Mouse (Mus musculus): ENCODE measurements around the gene Olfr872. TPM values are rescaled to one million over a fixed set of nuclear protein-coding genes. Genes with fewer than 3 reads are reported as not detected.
"Not testable (repeated sequence)": the region's sequence is repeated elsewhere in the genome, so short reads cannot be mapped to it uniquely, and the experiment has no call there.

Olfr872 gene
- total and polyA plus RNA-seq, 2 experiments from 2014 or later = not detected

DNA sequence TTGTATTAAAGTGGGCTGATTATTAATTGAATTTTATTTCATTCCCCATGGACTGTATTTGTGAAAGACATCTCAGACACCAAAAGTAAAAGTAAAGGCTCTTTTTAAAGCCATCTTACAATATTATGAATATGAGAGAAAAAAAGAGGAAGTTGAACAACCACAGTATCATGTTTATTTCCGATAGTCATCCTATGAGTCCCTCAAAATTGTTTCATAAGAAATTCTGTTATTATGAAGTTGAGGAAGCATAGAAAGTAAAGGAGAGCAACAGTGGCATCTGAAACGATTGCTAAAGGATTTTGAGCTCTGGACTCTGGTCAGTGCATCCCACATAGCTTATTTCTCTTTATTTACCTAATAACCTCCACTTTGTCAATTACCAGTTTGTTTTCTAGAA lies 459 bp downstream of the Olfr872 start:
- H3K9ac ChIP-seq (replicated peaks; ENCODE audit: low read length, poor library complexity, severe bottlenecking) = no peak overlapping the region
- TF ChIP-seq CTCF (IDR thresholded peaks at IDR 0.05) = no peak
- 66% methylated on average over 2 of the region's 2 CpGs for WGBS
- DNase-seq (ENCODE audit: low spot score) (no peak), ATAC-seq (ENCODE audit: low FRiP score) (no peak)
- no peak overlapping the region for H3K4me3 ChIP-seq (ENCODE audit: low read depth, low read length)
- no peak overlapping the region for H3K4me2 ChIP-seq (ENCODE audit: low read depth, low read length, poor library complexity, severe bottlenecking)
- H3K27ac ChIP-seq (ENCODE audit: low read depth, low read length) = no peak overlapping the region
- no peaks in the 10 kb centered on the region; the same call in 1 of the 2 replicates for H3K9me3 ChIP-seq (ENCODE audit: low read length)
- H3K27me3 ChIP-seq (ENCODE audit: insufficient read depth, low read length) = no peaks in the 10 kb centered on the region
- no peaks in the 10 kb centered on the region for H3K36me3 ChIP-seq (ENCODE audit: insufficient read depth, low read length)
- H3K4me1 ChIP-seq (ENCODE audit: insufficient read depth, low read length) = no peaks in the 10 kb centered on the region

DNA sequence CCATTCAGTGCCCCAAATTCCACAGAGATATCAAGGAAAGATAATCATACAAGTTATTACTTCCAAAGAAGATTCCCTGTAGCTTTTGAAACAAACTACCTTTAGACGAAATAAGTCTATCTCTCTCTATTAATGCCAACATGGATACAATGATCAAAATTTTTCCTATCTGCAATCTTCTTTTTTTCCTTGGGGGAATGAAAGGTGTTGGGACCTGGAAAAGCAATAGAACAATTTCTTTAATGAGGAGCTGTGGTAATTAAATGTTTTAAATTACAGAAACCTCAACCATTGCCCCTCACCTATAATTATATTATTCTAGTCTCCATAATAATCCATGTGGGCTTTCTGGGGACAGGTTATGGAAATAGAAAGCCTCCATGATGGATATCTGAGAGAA lies 45.1 kb downstream of the Olfr872 start, which contains the start of gene Olfr39:
TSS of gene Olfr39 (plus strand) at position 301 of the 400 bp plus-strand sequence.
- Histone ChIP-seq H3K27ac (ENCODE audit: low read depth, low read length) (no peak within 1 kb of the TSS), H3K9me3 (ENCODE audit: low read length) (no peaks in the 10 kb centered on the region)
- WGBS = 77% methylated on average over 1 of the region's 1 CpGs

DNA sequence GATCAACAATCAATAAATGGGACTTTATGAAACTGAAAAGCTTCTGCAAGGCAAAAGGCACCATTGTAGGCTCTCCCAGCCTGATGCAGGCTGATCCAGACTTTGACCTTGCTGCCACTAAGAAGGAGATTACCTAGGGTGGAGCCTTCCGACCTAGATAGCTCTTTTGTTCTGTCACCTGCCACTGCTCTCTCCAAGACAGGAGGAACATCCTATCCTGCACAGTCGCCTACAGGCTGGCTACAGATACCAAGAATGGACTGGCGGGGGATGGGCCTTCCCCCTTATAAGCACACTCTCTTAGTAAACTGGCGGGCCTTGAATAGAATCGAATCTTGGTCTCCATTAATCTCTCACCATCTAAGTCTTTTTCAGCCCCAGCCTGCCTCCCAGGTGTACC lies 58.6 kb downstream of the Olfr872 start:
- H3K27me3 ChIP-seq (ENCODE audit: insufficient read depth, low read length); DNase-seq (ENCODE audit: low spot score); H3K4me2 ChIP-seq (ENCODE audit: low read depth, low read length, poor library complexity, severe bottlenecking); H3K27ac ChIP-seq (ENCODE audit: low read depth, low read length); ATAC-seq (ENCODE audit: low FRiP score); H3K9me3 ChIP-seq (ENCODE audit: low read length); H3K4me3 ChIP-seq (ENCODE audit: low read depth, low read length); H3K9ac ChIP-seq (replicated peaks; ENCODE audit: low read length, poor library complexity, severe bottlenecking); H3K36me3 ChIP-seq (ENCODE audit: insufficient read depth, low read length); H3K4me1 ChIP-seq (ENCODE audit: insufficient read depth, low read length): not testable (repeated sequence)
- WGBS = 86% methylated on average over 5 of the region's 5 CpGs

More for the DNA sequence above, 45.1 kb downstream of the Olfr872 start, which contains the start of gene Olfr39:
- no peaks in the 10 kb centered on the region for H3K36me3 ChIP-seq (ENCODE audit: insufficient read depth, low read length)
- no peak for TF ChIP-seq CTCF (IDR thresholded peaks at IDR 0.05)
- H3K4me1 ChIP-seq (ENCODE audit: insufficient read depth, low read length) = no peaks in the 10 kb centered on the region
- DNase-seq (ENCODE audit: low spot score) (no peak), ATAC-seq (ENCODE audit: low FRiP score) (no peak)
- H3K9ac ChIP-seq (replicated peaks; ENCODE audit: low read length, poor library complexity, severe bottlenecking) = no peak within 1 kb of the TSS
- H3K4me2 ChIP-seq (ENCODE audit: low read depth, low read length, poor library complexity, severe bottlenecking) = no peak within 1 kb of the TSS
- H3K27me3 ChIP-seq (ENCODE audit: insufficient read depth, low read length) = no peaks in the 10 kb centered on the region
- no peak within 1 kb of the TSS for H3K4me3 ChIP-seq (ENCODE audit: low read depth, low read length)

DNA sequence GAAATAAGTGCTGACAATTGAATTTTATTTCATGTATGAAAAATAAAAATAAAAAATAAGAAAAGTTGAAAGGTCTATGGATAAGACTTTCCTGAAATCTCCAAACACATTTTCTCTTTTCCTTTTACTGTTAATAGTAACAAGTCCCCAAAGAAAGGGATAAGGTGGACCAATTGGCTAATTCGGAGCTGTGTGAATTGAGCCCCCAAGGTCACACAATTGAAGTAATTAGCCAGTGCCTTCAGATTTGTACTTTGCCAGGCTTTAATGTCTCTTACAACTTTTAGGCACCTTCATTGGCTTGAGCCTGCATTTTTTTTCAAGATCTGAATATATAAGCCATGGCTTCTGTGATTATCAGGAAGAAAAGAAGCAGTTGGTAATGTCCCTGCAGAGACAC lies 61.3 kb downstream of the Olfr872 start, which contains the start of gene Olfr873:
TSS of gene Olfr873 (plus strand) at position 301 of the 400 bp plus-strand sequence.
- Histone ChIP-seq H3K4me2 (ENCODE audit: low read depth, low read length, poor library complexity, severe bottlenecking) (no peak within 1 kb of the TSS), H3K27ac (ENCODE audit: low read depth, low read length) (no peak within 1 kb of the TSS), H3K4me1 (ENCODE audit: insufficient read depth, low read length) (no peaks in the 10 kb centered on the region), H3K9ac (replicated peaks; ENCODE audit: low read length, poor library complexity, severe bottlenecking) (no peak within 1 kb of the TSS), H3K4me3 (ENCODE audit: low read depth, low read length) (no peak within 1 kb of the TSS), H3K9me3 (ENCODE audit: low read length) (0 out of 2 replicates have a peak, but pooled peaks cover 4% of the 10 kb centered on the region), H3K36me3 (ENCODE audit: insufficient read depth, low read length) (no peaks in the 10 kb centered on the region), H3K27me3 (ENCODE audit: insufficient read depth, low read length) (no peaks in the 10 kb centered on the region)
- no peak for ATAC-seq (ENCODE audit: low FRiP score)
- WGBS = 77% methylated on average over 1 of the region's 1 CpGs
- DNase-seq (ENCODE audit: low spot score) = no peak
- TF ChIP-seq CTCF (IDR thresholded peaks at IDR 0.05) = no peak

Other genes with a start within 250 kb of the Olfr872 start
- not detected in 2 replicates for gene Olfr866, start 209.1 kb upstream of the Olfr872 start, total RNA-seq (2014; rRNA removed)
- gene Olfr866, start 209.1 kb upstream of the Olfr872 start, polyA plus RNA-seq (2015; fragmentation: Nextera tagmentation; extraction: Ambion mirVana) = not detected in 2 replicates
- not detected in 2 replicates for gene Olfr867, start 179.6 kb upstream of the Olfr872 start, total RNA-seq (2014; rRNA removed)
- not detected in 2 replicates for gene Olfr867, start 179.6 kb upstream of the Olfr872 start, polyA plus RNA-seq (2015; fragmentation: Nextera tagmentation; extraction: Ambion mirVana)
- gene Olfr868, start 138.5 kb upstream of the Olfr872 start, total RNA-seq (2014; rRNA removed) = not detected in 2 replicates
- not detected in 2 replicates for gene Olfr868, start 138.5 kb upstream of the Olfr872 start, polyA plus RNA-seq (2015; fragmentation: Nextera tagmentation; extraction: Ambion mirVana)
- gene Olfr869, start 108.1 kb upstream of the Olfr872 start, total RNA-seq (2014; rRNA removed) = not detected in 2 replicates
- not detected in 2 replicates for gene Olfr869, start 108.1 kb upstream of the Olfr872 start, polyA plus RNA-seq (2015; fragmentation: Nextera tagmentation; extraction: Ambion mirVana)
- gene Olfr870, start 63.1 kb upstream of the Olfr872 start, total RNA-seq (2014; rRNA removed) = not detected in 2 replicates
- gene Olfr870, start 63.1 kb upstream of the Olfr872 start, polyA plus RNA-seq (2015; fragmentation: Nextera tagmentation; extraction: Ambion mirVana) = not detected in 2 replicates
- not detected in 2 replicates for gene Olfr871, start 24.9 kb upstream of the Olfr872 start, total RNA-seq (2014; rRNA removed)
- gene Olfr871, start 24.9 kb upstream of the Olfr872 start, polyA plus RNA-seq (2015; fragmentation: Nextera tagmentation; extraction: Ambion mirVana) = not detected in 2 replicates
- gene Olfr39, start 45.2 kb downstream of the Olfr872 start, total RNA-seq (2014; rRNA removed) = not detected in 2 replicates
- not detected in 2 replicates for gene Olfr39, start 45.2 kb downstream of the Olfr872 start, polyA plus RNA-seq (2015; fragmentation: Nextera tagmentation; extraction: Ambion mirVana)
- gene Olfr873, start 61.4 kb downstream of the Olfr872 start, total RNA-seq (2014; rRNA removed) = not detected in 2 replicates
- not detected in 2 replicates for gene Olfr873, start 61.4 kb downstream of the Olfr872 start, polyA plus RNA-seq (2015; fragmentation: Nextera tagmentation; extraction: Ambion mirVana)
- not detected in 2 replicates for gene Olfr18, start 99.0 kb downstream of the Olfr872 start, total RNA-seq (2014; rRNA removed)
- 0.11 TPM in 1 of 2 replicates, not detected in the other for gene Olfr18, start 99.0 kb downstream of the Olfr872 start, polyA plus RNA-seq (2015; fragmentation: Nextera tagmentation; extraction: Ambion mirVana)
- gene Zfp560, start 148.1 kb downstream of the Olfr872 start, total RNA-seq (2014; rRNA removed) = 23.6 and 45.2 TPM in 2 replicates
- gene Zfp560, start 148.1 kb downstream of the Olfr872 start, polyA plus RNA-seq (2015; fragmentation: Nextera tagmentation; extraction: Ambion mirVana) = 73.4 and 73.6 TPM in 2 replicates
- gene Zfp26, start 223.0 kb downstream of the Olfr872 start, total RNA-seq (2014; rRNA removed) = 20.5 and 31.2 TPM in 2 replicates
- 7.6 and 9.3 TPM in 2 replicates for gene Zfp26, start 223.0 kb downstream of the Olfr872 start, polyA plus RNA-seq (2015; fragmentation: Nextera tagmentation; extraction: Ambion mirVana)

All from midbrain, postnatal 0 days (tissue).